Mouse (Mus musculus) adrenal gland, adult (tissue): ENCODE data around the gene Ambra1.

ENCODE experiments used
- DNase-seq, 2 experiments: peaks; one replicate each; pipeline ENCODE4 v3.0.0; 2022 to 2023; ENCODE audit warnings: low spot score in 1 of 2; ENCODE audit not compliant: inconsistent age in 2 of 2

Gene Ambra1

DNA sequence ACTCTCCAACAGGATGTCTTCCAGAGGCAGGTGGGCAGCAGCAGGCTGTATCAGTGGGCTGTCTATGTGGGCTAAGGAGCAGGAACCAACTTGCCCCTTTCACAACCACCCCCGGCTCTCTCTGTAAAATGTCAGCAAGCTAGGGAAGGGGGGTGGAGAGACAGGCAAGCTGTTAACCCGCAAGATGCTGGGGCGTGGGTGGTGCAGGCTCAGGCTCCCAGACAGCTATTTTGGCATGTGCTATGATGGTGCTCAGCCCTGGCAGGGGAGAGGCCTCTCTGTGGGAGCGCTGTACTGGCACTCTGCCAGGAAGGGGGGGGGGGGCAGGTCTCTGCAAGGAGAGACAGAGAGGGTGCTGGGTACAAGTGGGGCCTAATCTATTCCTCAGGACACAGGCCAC, 227.2 kb downstream of the Ambra1 start:
- peak in 1 of 2 experiments; percentile 45 for DNase-seq

DNA sequence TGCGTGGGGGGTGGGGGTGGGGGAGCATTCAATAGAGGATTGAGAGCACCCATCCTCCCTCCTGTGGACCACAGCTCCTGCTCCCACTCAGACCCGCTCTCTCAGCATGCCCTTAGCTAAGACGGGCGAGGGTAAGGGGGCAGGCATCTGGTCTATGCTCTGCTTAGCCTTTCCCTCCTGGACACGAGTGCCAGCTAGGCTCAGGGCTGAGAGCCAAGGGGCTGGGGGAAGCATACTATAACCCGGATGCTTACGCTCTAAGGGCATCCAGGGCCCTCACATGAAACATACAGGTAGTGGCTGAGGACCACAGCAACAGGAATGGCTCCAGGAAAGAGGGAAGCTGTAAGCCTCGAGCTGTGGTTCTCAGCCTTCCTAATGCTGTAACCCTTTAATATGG, 228.1 kb downstream of the Ambra1 start:
- no peak for DNase-seq

DNA sequence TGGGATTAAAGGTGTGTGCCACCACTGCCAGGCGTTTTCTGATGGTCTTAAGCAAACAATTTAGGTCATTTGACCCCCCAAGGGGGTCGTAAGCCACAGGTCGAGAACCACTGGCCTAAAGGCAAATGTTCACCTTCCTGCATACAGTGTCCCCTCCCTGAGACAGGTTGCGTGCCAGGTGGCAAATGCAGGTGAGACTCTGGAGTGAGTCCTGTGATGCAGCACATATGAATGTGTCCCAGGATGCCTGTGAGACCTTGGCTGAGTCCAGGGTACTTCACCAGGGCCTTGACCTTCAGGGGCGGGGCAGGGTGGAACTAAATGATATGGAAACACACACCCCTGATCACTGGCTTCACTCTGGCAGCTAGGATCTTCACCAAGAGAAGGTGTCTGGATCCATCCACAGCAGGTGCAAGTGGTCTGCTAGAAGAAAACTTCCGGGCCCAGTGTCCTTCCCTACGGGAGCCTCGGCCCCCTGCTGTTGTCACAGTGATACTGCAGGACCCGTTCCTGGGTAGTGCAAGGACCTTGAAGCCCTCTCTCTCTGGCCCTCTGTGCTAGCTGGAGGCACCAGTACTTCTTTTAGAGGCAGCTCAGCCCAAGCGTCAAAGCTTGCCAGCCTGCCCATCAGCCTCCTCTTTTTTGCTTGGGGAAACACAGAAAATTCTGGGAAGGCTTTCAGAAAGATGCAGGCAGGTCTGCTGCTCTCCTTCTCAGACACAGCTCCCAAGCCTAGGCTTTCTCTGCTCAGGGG, 228.9 kb downstream of the Ambra1 start:
- peak; percentile 62 to 86 for DNase-seq

- DNase-seq = peak in 1 of 2 experiments; percentile 37
Observed at GRCm38 (mm10) chr2:91959544-91960410, 229.8 kb downstream of the Ambra1 start.

DNA sequence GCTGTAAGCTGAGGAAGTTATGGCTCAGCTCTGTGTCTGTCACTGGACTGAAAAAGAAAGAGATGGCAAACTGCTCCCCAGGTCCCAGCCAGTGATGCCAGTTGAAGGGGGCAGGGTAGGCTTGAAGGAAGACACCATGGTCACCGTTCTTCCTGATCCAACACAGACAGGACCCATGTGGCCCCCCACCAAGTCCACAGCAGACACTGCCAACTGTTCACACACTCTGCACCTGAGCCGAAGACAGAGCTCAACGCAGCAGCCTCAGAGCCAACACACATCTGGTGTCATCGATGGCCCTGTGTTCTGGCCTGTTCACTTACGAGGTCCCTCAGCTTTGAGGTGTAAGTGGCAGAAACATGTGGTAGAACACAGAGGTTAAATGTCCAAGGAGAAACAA, 230.5 kb downstream of the Ambra1 start:
- DNase-seq = no peak

DNA sequence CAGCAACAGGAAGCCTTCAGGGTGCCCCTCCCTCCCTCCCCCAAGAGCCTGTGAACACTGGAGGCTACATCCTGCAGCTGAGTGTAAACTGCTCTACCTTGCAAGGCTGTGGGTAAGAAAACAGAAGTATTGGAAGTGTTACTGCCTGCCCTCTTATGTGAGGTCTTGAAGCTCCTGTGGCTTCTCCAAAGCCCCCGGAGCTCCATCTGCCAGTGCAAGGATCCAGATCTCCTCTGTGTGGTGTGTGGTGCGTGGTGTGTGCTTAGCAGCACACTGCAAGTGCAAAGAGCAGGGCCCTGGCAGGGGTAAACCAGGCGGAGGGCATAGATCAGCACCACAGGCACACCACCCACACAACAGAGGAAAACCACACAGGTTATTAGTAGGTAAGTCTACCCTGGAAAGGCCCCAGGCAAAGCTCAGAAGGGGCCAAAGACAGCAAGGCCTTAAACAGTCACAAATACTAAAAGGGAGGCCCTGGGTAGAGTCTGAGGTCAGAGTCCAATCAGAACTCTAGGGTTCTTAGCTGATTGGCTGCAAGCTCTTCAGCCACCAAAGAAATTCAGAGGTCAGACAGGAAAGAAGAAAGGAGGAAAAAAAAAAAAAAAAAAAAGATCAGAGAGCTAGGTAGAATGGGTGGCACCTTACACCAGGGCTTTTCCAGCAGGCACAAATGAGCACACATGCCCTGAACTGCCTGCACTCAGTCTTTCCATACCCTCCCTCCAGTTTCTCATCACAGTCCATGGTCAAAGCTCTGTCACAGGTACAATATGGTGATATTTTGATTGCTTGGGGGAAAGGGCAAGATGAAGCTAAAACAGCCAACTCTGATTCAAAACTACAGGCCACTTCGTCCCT, 232.2 kb downstream of the Ambra1 start:
- DNase-seq = no peak

DNA sequence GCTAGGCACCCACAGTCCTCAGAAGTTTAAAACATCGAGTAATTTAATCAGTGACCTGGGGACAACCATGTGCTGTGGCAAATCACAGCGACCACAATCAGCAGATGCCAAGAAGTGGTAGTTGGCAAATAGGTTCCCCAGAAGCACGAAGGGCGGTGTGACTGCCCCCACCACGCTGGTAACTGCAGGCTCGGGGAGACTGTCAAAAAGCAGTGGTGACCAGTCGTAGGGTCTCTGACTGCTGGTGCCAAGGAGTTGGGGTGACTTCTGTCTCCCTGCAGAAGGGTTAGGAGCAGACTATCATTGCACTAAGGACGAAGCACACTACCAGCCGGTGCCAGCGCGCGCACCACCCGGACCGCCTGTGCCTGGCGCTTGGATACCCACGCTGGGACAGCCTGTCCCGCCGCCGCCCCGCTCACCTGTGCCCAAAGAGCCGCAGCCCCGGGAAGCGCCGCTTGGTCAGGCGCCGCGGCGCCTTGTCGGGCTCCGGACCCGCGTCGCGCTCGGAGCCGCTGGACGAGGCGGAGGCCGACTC, 233.0 kb downstream of the Ambra1 start:
- DNase-seq = peak in 1 of 2 experiments; percentile 70

- peak; percentile 98 to 99 for DNase-seq
Observed at GRCm38 (mm10) chr2:91963443-91963932, 233.6 kb downstream of the Ambra1 start.

DNA sequence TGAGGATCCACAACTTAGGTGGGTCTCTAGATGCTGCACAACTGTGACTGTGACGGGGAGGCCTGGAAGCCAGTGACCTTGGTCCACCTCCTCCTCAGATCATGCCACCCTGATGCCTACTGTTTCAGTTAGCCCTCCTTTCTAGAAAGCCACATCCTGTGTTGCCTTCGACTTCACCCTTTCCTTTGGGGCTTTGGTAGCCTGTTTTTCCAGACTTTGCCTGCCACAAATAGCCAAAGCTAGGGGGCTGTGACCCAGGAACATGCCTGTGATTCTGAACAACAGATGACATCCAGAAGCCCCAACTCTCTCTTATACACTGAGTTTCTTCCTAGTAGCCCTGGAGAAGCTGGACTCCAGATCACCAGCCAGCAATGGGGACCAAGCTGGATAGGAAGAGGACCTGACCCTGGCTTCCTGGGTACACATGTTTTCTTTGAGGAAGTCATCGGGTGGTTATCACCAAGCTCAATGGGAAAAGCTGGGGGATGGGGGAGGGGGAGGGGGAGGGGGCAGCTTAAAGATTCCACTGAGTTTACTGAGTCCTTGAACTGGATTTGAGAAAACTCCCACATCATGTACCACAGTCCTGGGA, 234.8 kb downstream of the Ambra1 start:
- peak; percentile 28 to 63 for DNase-seq

DNA sequence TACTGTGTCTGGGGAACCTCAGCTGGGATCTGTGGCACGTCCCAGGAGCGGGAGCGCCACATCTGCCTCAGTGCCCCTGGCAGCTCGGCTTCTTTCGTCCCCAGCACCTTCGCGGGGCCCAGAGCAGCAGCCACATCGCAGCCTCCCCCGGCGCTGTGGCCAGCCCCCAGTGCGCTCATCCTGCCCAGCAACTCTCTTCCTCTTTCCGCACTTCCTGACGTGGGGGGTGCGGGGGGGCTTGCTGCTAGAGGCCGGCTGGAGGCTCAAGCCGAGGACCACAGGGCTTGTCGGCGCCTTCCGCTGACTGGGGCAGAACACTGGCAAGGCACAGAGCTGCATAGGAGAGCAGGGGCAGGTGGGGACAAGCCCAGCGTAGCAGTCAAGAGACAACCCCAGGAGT, 235.5 kb downstream of the Ambra1 start:
- DNase-seq = peak; percentile 80 to 81

DNA sequence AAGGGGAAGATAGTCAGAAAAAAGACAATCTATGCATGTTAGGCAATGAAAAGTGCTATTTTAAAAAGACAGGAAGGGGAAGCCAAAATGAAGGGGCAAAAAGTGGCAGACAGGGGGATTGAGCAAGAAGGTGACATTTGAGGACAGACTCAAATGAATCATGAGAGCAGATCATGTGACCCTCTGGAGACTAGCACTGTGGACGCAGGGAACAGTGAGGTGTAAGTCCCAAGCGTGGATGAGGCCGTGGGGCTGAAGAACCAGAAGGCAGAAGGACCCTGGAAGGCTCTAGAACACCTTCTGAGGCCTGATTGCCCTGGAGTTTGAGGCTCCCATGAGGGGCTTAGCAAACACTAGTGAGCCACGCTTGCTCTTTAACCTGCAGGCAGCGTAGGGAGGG, 236.4 kb downstream of the Ambra1 start:
- DNase-seq = peak; percentile 28 to 76

DNA sequence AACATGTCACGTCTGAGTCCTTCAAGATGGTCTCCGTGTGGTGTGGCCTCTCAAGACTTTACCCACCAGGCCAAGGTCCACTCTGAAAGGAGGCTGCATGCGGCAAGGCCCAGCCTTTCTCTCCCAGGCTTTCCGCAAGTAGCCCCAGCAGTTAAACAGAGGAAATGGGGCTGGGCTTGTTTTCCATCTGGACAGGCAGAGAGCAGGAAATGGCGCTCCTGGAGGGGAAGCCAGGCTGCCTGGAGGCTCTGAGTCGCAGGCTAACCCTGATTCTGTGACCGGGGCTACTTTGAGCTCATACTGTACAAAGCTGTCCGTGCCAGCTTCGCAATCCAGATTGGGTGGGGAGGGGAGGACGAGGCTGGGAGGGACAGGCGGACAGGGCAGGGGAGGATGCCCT, 238.0 kb downstream of the Ambra1 start:
- DNase-seq = peak; percentile 45 to 67
